Mouse (Mus musculus): ENCODE results near the gene Clec16a. TPM values are rescaled to one million over a fixed set of nuclear protein-coding genes. Genes with fewer than 3 reads are reported as not detected.

The Clec16a gene
- polyA plus RNA-seq, 1 experiment from 2014 or later: 40.6 TPM

DNA sequence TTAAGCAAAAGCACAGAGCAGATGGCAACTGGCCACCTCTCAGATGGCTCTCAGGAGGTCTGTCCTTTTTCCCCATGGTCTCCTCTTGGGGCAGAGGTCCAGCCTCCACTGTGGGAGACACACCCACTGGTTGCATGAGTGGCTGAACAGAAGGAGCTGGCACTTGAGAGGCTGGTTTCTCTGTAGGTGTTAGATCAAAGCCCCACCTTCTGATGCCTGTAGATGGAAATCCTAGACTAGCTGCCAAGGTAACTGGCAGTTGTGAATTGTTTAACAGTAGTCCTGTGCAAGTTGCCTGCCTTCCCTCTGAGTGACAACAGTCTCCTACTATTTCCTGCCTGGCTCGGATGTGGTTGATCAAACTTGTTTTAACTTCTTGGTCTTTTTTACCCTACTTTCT lies 40.0 kb downstream of the Clec16a start:
- H3K27ac ChIP-seq: no peak overlapping the region
- no peak overlapping the region for H3K9ac ChIP-seq (replicated peaks)
- no peaks in the 10 kb centered on the region for H3K4me1 ChIP-seq (replicated peaks)
- no peaks in the 10 kb centered on the region for H3K9me3 ChIP-seq
- no peaks in the 10 kb centered on the region for H3K27me3 ChIP-seq
- WGBS: 80% methylated on average over 1 of the region's 1 CpGs
- H3K4me2 ChIP-seq: no peak overlapping the region
- H3K36me3 ChIP-seq: peaks cover 69% of the 10 kb centered on the region
- no peak for ATAC-seq (ENCODE audit: insufficient number of reproducible peaks, insufficient read depth, low FRiP score, low TSS enrichment, low read depth)
- no peak overlapping the region for H3K4me3 ChIP-seq (replicated peaks)

DNA sequence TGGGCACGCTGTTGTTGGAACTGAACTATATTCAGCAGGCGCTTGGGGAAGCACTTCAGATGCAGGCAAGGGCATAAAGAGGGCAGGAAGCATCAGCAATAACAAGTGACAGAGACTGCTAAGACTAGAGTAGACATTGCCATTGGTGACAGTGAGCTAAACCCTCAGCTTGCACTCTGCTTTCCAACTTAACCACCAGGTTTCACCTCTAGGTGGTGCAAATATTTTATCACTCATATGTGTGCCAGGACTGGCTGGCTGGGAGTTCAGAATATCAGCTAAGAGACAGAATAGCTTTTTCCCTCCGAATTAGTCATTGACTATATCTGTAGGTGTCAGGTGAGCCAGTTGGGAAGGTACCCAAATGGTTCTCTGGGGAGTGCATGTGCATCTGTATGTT lies 41.4 kb downstream of the Clec16a start:
- H3K27ac ChIP-seq: no peak overlapping the region
- ATAC-seq (ENCODE audit: insufficient number of reproducible peaks, insufficient read depth, low FRiP score, low TSS enrichment, low read depth): no peak
- H3K9ac ChIP-seq (replicated peaks): no peak overlapping the region
- H3K4me2 ChIP-seq: no peak overlapping the region
- H3K4me1 ChIP-seq (replicated peaks): no peaks in the 10 kb centered on the region
- no peaks in the 10 kb centered on the region for H3K27me3 ChIP-seq
- WGBS: 86% methylated on average over 3 of the region's 3 CpGs
- no peaks in the 10 kb centered on the region for H3K9me3 ChIP-seq
- H3K4me3 ChIP-seq (replicated peaks): no peak overlapping the region
- H3K36me3 ChIP-seq: peaks cover 63% of the 10 kb centered on the region

DNA sequence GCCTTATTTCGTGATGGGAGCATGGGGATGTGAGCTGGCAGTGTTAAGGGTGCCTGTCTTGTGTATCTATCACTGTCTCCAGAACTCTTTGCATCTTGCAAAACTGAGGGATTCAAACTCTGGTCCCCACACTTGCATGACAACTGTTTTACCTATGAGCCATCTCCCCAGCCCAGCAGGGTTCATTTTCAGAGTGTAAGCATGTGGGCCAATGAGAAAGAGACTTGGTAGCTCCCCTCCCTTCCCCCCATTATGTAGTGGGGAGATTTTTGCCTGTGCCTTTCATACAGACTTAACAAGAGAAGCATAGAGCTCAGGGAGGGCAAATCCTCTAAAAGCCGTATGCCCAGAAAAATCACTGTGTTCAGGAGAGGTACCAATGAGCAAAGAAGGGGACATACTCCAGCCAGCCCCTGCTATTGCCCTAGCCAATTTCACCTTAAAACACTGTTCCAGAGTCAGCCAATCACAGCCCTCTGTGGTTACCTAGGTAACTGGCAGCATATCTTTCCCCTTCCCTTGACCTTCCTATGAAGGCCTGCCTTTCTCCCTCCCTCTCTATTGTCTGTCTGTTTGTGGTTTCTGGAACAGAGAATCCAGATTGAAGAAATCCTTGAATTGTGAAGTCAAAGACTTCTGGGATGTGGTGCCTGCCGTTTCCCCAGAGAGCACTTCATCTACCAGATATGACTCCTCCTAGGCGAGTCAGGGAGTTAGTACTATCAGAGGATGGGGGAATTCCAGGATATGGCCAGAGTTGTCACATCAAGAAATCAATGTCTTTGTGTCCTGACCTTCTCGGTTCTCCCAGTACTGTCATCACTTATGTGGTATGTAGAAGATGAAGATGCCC lies 55.0 kb downstream of the Clec16a start:
- WGBS: 80% methylated on average over 5 of the region's 5 CpGs
- Histone ChIP-seq H3K4me3 (replicated peaks) (no peak overlapping the region), H3K27me3 (no peaks in the 10 kb centered on the region), H3K36me3 (peaks cover 38% of the 10 kb centered on the region), H3K9me3 (no peaks in the 10 kb centered on the region), H3K4me1 (replicated peaks) (peaks cover 3% of the 10 kb centered on the region; the same call in 1 of the 2 replicates), H3K27ac (no peak overlapping the region), H3K4me2 (no peak overlapping the region), H3K9ac (replicated peaks) (no peak overlapping the region)
- ATAC-seq (ENCODE audit: insufficient number of reproducible peaks, insufficient read depth, low FRiP score, low TSS enrichment, low read depth): no peak

DNA sequence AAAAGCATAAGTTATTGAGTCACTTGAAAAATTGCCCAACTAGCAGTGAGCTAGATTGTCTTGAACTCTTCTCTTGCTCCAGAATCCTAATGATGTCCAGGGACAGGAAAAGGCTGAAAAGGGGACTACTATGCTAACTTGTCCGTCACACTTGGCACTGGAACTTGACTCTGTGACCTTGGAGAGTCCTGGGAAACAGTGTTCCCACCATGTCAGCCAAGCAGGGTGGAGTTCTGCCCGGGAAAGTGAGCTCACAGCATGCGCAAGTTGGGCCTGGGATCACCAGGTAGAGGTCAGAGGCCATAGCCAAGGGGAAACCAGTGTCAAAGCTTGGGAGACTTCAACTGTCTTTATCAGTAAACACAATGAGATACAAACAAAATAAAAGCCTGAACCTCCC lies 62.7 kb downstream of the Clec16a start:
- H3K9ac ChIP-seq (replicated peaks): no peak overlapping the region
- peaks cover 17% of the 10 kb centered on the region for H3K36me3 ChIP-seq
- H3K4me2 ChIP-seq: no peak overlapping the region
- no peak overlapping the region for H3K4me3 ChIP-seq (replicated peaks)
- H3K9me3 ChIP-seq: no peaks in the 10 kb centered on the region
- H3K27me3 ChIP-seq: no peaks in the 10 kb centered on the region
- H3K27ac ChIP-seq: no peak overlapping the region
- 91% methylated on average over 3 of the region's 3 CpGs for WGBS
- 0 out of 2 replicates have a peak, but pooled peaks cover 3% of the 10 kb centered on the region for H3K4me1 ChIP-seq (replicated peaks)
- ATAC-seq (ENCODE audit: insufficient number of reproducible peaks, insufficient read depth, low FRiP score, low TSS enrichment, low read depth): no peak

DNA sequence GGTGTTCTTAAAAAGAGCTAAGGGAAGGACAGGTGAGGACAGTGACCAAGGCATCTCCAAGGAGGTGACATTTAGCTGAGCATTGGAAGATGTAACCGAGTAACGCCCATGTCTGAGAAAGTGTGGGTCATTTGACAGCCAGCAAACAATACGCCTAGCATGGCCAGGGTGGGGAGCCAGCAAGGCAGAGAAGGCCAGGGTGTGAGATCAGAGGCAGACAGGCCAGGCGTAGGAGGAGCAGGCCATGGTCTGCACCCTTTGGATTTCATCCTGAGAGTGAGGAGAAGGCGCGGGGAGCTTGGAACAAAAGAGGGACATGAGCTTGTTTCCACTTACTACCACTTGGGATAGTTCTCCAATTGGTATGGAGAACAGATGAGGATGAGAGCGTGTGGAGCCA lies 64.8 kb downstream of the Clec16a start:
- Histone ChIP-seq H3K27me3 (no peaks in the 10 kb centered on the region), H3K4me3 (replicated peaks) (no peak overlapping the region), H3K9me3 (no peaks in the 10 kb centered on the region), H3K4me2 (no peak overlapping the region), H3K27ac (no peak overlapping the region), H3K36me3 (peaks cover 32% of the 10 kb centered on the region), H3K4me1 (replicated peaks) (no peaks in the 10 kb centered on the region), H3K9ac (replicated peaks) (no peak overlapping the region)
- WGBS: 90% methylated on average over 7 of the region's 7 CpGs
- ATAC-seq (ENCODE audit: insufficient number of reproducible peaks, insufficient read depth, low FRiP score, low TSS enrichment, low read depth): no peak

DNA sequence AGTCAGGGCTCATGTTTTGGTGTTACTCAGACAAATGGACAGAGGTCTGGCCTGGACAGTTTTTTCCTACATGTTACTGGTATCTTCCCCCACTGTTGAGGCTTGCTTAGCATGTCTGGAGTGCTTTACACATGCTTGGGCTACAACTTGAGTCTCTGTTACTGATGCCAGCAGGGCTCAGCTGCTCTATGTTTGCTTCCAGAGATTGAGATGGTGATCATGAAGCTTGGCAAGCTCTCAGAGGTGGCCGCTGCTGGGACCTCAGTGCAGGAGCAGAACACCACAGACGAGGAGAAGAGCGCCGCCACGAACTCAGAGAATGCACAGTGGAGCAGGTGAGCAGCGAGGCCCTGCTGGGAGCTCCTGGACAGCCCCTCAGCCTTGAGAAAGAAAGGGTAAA lies 65.7 kb downstream of the Clec16a start:
- Histone ChIP-seq H3K4me2 (no peak overlapping the region), H3K27ac (no peak overlapping the region), H3K36me3 (peaks cover 41% of the 10 kb centered on the region), H3K4me1 (replicated peaks) (no peaks in the 10 kb centered on the region), H3K27me3 (no peaks in the 10 kb centered on the region), H3K9me3 (no peaks in the 10 kb centered on the region), H3K4me3 (replicated peaks) (no peak overlapping the region), H3K9ac (replicated peaks) (no peak overlapping the region)
- no peak for ATAC-seq (ENCODE audit: insufficient number of reproducible peaks, insufficient read depth, low FRiP score, low TSS enrichment, low read depth)
- 91% methylated on average over 6 of the region's 6 CpGs for WGBS

DNA sequence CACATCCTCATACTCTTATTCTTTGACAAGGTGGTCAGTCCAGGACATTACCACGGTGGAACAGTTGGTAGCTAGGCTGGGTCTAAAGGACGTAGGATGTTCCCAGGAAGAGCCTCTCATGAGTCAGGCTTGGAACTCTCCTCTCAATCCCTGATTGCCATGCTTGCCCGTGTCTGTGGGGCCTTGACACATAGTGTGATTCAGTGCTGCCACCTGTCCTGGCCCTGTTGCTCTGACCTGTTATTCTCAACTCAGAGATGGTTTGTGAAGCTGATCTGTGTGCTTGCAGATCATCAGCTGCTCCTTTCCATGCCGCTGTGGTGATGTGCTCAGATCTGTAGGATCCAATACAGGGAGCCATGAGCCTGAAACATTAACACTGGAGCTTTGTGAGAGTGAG lies 66.2 kb downstream of the Clec16a start:
- H3K9me3 ChIP-seq: no peaks in the 10 kb centered on the region
- no peak overlapping the region for H3K4me2 ChIP-seq
- H3K36me3 ChIP-seq: peaks cover 45% of the 10 kb centered on the region
- H3K9ac ChIP-seq (replicated peaks): no peak overlapping the region
- 83% methylated on average over 4 of the region's 4 CpGs for WGBS
- H3K4me3 ChIP-seq (replicated peaks): no peak overlapping the region
- no peaks in the 10 kb centered on the region for H3K4me1 ChIP-seq (replicated peaks)
- H3K27me3 ChIP-seq: no peaks in the 10 kb centered on the region
- no peak overlapping the region for H3K27ac ChIP-seq
- ATAC-seq (ENCODE audit: insufficient number of reproducible peaks, insufficient read depth, low FRiP score, low TSS enrichment, low read depth): no peak

DNA sequence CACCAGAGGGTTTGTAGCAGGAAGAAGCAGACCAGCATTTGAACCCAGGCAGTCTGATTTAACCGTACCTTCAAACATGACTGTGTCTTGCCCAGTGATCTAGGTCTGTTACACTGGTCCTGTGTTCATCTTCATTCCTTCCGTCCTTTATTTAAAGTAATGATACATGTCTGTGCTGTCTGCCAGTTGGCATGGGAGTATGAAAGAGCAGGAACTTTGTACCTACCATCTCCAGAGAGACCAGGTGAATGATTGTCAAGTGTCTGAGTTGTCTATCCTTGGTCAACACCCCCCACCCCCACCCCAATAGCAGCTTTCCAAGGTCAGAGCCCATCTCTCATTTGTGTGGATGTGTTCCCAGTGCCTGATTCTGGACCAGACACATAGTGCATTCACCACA lies 68.9 kb downstream of the Clec16a start:
- Histone ChIP-seq H3K36me3 (peaks cover 49% of the 10 kb centered on the region), H3K9ac (replicated peaks) (no peak overlapping the region), H3K27ac (no peak overlapping the region), H3K4me3 (replicated peaks) (no peak overlapping the region), H3K27me3 (no peaks in the 10 kb centered on the region), H3K4me2 (no peak overlapping the region), H3K9me3 (no peaks in the 10 kb centered on the region), H3K4me1 (replicated peaks) (no peaks in the 10 kb centered on the region)
- no peak for ATAC-seq (ENCODE audit: insufficient number of reproducible peaks, insufficient read depth, low FRiP score, low TSS enrichment, low read depth)
- WGBS: 96% methylated on average over 2 of the region's 2 CpGs

DNA sequence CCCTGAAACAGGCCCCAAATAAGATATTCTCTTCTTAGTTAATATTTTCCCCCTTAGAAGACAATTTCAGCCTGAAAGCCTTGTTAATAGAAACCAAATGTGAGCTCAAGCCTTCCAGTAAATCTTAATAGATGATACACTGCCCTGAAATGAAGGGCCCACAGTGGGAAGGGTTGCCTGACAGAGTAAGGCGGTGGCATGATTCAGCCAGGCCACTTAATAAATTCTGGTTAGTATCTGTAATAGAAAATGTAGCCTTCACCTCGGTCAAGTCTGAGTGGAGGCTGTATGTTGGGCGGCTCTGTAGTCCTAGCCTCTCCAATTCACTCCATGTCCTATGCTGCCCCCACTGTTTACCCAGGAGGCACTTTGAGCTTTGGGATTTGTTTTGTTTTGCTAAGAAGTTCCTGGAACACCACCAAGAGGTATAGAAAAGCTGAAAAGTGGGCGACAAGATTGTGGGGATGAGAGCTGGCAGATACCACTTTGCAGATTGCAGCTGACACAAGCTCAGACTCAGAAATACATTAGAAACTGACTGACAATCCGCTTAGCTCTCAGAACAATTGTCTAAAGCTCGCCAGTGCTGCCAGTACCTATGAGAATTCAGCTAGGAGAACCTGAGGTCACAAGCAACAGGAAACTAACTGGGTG lies 75.9 kb downstream of the Clec16a start:
- H3K27me3 ChIP-seq: no peaks in the 10 kb centered on the region
- H3K27ac ChIP-seq: peak overlapping the region; percentile 1; the same call in 1 of the 2 replicates
- ATAC-seq (ENCODE audit: insufficient number of reproducible peaks, insufficient read depth, low FRiP score, low TSS enrichment, low read depth): no peak
- no peaks in the 10 kb centered on the region for H3K9me3 ChIP-seq
- 63% methylated on average over 6 of the region's 6 CpGs for WGBS
- no peak overlapping the region for H3K9ac ChIP-seq (replicated peaks)
- no peak overlapping the region for H3K4me3 ChIP-seq (replicated peaks)
- H3K36me3 ChIP-seq: peaks cover 14% of the 10 kb centered on the region
- H3K4me1 ChIP-seq (replicated peaks): peaks cover 8% of the 10 kb centered on the region
- no peak overlapping the region for H3K4me2 ChIP-seq

DNA sequence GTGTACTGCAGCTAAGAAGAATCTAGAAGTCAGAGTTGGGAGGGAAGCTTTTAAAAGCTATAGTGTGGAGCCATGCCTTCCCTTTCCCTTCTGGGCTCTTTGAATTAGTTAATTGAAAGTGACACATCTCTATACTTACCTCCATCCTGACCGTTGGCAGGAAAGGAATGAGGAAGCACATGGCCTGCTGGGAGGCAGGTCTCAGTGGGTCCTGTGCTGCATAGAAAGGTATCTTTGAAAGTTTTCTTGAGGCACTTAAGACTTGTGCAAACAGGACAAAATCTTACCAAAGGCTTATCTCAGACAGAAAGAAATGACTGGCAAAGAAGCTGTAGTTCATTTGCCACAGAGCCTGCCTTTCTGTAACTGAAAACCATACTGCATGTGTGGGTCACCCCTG lies 76.6 kb downstream of the Clec16a start:
- Histone ChIP-seq H3K4me1 (replicated peaks) (peaks cover 8% of the 10 kb centered on the region), H3K27ac (no peak overlapping the region), H3K9me3 (no peaks in the 10 kb centered on the region), H3K4me2 (no peak overlapping the region), H3K4me3 (replicated peaks) (no peak overlapping the region), H3K36me3 (peaks cover 12% of the 10 kb centered on the region), H3K27me3 (no peaks in the 10 kb centered on the region), H3K9ac (replicated peaks) (no peak overlapping the region)
- no peak for ATAC-seq (ENCODE audit: insufficient number of reproducible peaks, insufficient read depth, low FRiP score, low TSS enrichment, low read depth)
- 45% methylated on average over 1 of the region's 1 CpGs for WGBS

DNA sequence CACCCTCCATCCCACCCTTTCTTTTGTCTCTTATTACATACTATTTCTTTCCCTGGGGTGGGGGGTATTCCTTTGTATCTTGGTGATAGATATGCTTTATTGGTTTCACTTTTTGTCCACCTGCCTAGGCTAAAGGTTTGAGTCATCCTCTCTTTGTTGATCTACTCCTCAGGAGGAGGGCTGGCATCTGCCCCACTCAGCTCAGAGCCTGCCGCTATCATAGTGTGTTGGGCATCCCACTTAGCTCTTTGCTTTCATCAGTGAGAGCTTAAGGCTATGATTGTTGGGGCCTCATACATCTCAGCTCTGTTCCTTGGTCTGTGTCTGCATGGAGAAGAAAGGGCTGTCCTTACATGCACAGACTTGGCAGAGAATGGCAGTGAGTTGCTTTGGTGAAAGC lies 81.0 kb downstream of the Clec16a start:
- no peak overlapping the region for H3K4me2 ChIP-seq
- peaks cover under 1% of the 10 kb centered on the region; the same call in 1 of the 2 replicates for H3K4me1 ChIP-seq (replicated peaks)
- H3K4me3 ChIP-seq (replicated peaks): no peak overlapping the region
- H3K27me3 ChIP-seq: no peaks in the 10 kb centered on the region
- no peak overlapping the region for H3K9ac ChIP-seq (replicated peaks)
- H3K36me3 ChIP-seq: peaks cover 38% of the 10 kb centered on the region
- no peak for ATAC-seq (ENCODE audit: insufficient number of reproducible peaks, insufficient read depth, low FRiP score, low TSS enrichment, low read depth)
- 100% methylated on average over 1 of the region's 1 CpGs for WGBS
- no peak overlapping the region for H3K27ac ChIP-seq
- H3K9me3 ChIP-seq: no peaks in the 10 kb centered on the region

All from limb, embryonic 12.5 days (tissue).